Mouse (Mus musculus) left cerebral cortex, adult 8-10 months (tissue): ENCODE measurements around the gene Tmem150b. TPM values are rescaled to one million over a fixed set of nuclear protein-coding genes. Genes with fewer than 3 reads are reported as not detected.

Source experiments
- DNase-seq, 2 experiments: peaks; one replicate each; pipeline ENCODE4 v3.0.0; 2022; ENCODE audit warnings: low spot score in 2 of 2
- total RNA-seq, 4 experiments: library from RNA; stranded (reverse); gene quantifications; 2 replicates each; pipeline ENCODE4 v1.2.4; 2022

Gene Tmem150b
- total RNA-seq, 4 experiments from 2014 or later: 0.16 to 0.21 TPM; not detected in 2

DNA sequence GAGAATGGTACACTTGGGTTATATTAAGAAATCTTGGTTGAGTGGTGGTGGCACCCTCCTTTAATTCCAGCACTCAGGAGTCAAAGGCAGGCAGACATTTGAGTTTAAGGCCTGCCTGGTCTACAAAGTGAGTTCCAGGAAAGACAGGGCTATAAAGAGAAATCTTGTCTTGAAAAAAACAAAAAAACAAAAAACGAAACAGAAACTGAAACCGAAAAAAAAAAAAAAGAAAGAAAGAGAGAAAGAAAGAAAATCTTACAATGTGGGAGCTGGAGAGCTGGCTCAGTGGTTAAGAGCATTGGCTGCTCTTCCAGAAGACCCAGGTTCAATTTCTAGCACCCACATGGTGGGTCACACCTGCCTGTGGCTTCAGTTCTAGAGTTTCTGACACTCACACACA, 61.3 kb downstream of the Tmem150b start:
- DNase-seq: no peak

- no peak for DNase-seq
These were observed 61.9 kb downstream of the Tmem150b start for GRCm38 (mm10) chr7:4663179-4663578.

GRCm38 (mm10) chr7:4659911-4660443, 65.1 kb downstream of the Tmem150b start:
- DNase-seq: no peak

DNA sequence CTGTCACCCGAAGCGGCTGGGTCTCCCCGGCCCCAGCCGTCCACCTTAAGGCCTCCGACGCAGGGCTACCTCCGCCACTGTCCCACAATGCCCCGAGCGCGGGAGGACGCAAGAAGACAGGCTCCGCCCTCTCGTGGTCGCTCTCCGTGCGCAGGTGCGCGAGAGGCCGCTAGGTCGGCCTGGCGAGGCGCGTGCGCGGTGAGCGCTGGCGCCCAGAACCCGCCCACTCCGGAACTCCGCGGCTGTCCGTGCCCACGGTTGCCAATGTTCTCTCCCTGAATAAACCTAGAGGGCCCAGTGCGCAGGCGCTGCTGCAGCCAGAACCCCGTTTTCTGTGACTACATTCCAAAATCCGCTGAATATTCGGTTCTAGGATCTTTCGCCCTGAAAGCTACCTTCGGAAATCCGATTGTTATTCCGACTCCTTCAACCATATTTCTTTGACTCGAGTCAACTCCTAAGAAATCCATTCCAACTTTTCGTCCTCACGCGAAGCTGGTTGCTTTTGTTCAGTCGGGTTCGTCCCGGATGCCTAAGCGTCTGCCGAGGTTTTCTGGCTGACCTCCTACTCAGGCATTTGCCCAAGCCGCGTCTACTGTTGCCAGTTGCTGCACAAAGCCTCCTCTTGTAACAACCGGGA, 66.0 kb downstream of the Tmem150b start, which contains the start of gene Ppp6r1:
TSS of gene Ppp6r1 (minus strand) at position 108 of the 640 bp plus-strand sequence.
- peak; percentile 91 to 97 for DNase-seq

- DNase-seq: no peak
These were observed 66.7 kb downstream of the Tmem150b start for GRCm38 (mm10) chr7:4658128-4658907.

DNA sequence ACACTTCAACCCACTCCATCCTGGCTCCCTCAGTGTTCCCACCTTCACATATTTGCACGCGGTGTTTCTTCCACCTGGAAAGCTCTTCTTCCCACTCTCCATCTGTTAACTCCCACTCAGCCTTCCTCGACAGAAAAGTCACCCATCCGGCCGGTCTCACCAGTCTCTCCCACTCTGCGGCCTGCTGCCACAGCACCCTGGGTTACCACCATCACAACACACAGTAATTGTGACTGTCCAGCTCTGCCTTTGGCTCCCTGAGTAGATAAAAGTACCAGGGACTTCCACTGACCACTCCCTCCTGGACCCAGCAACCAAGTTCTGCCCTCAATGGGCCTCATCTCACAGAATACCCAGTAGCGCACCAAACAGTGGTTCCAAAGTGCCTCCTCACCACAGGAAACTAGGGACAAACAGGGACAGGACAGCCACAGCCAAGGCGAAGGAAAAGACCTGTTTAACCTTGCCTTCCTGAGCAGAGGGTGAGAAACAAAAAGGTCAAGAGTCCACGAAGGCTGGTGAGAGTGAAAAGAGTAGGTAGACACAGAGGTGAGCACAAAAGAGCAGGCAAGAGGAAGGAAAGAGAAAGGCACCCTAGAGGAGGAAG, 67.4 kb downstream of the Tmem150b start:
- peak in 1 of 2 experiments; percentile 65 for DNase-seq

Other genes with a start within 250 kb of the Tmem150b start
- 100 to 1,000 TPM; 142 to 158 (median 151) TPM for gene Ppp1r12c, start 223.6 kb downstream of the Tmem150b start, total RNA-seq
- 10 to 100 TPM in 1 of 4 experiments, 1 to 10 TPM in 3; 7.5 to 10.9 (median 8.2) TPM for gene Tnnt1, start 208.9 kb downstream of the Tmem150b start, total RNA-seq
- 1 to 10 TPM; 1.9 to 4.5 (median 4.1) TPM for gene Tnni3, start 201.0 kb downstream of the Tmem150b start, total RNA-seq
- gene Dnaaf3, start 192.8 kb downstream of the Tmem150b start, total RNA-seq: under 1 TPM; 0.22 to 0.79 (median 0.30) TPM
- gene Syt5, start 177.7 kb downstream of the Tmem150b start, total RNA-seq: 100 to 1,000 TPM; 251 to 286 (median 266) TPM
- gene Ptprh, start 121.2 kb downstream of the Tmem150b start, total RNA-seq: 1 to 10 TPM in 3 of 4 experiments, under 1 TPM in 1; 0.79 to 1.7 (median 1.3) TPM
- gene Tmem86b, start 93.8 kb downstream of the Tmem150b start, total RNA-seq: 10 to 100 TPM in 3 of 4 experiments, 1 to 10 TPM in 1; 9.1 to 12.5 (median 12.2) TPM
- gene Ppp6r1, start 66.2 kb downstream of the Tmem150b start, total RNA-seq: 100 to 1,000 TPM; 118 to 128 (median 127) TPM
- gene Hspbp1, start 40.2 kb downstream of the Tmem150b start, total RNA-seq: 10 to 100 TPM; 83.7 to 95.5 (median 89.4) TPM
- 100 to 1,000 TPM; 377 to 435 (median 401) TPM for gene Brsk1, start 34.6 kb downstream of the Tmem150b start, total RNA-seq
- gene Kmt5c, start 14.9 kb upstream of the Tmem150b start, total RNA-seq: 10 to 100 TPM; 22.0 to 31.3 (median 25.3) TPM
- 1 to 10 TPM; 5.1 to 8.7 (median 6.8) TPM for gene Cox6b2, start 27.8 kb upstream of the Tmem150b start, total RNA-seq
- gene Fam71e2, start 46.1 kb upstream of the Tmem150b start, total RNA-seq: not detected
- gene Il11, start 57.6 kb upstream of the Tmem150b start, total RNA-seq: under 1 TPM; 0.26 to 0.70 (median 0.39) TPM
- gene Tmem190, start 57.7 kb upstream of the Tmem150b start, total RNA-seq: not detected
- 1 to 10 TPM; 3.0 to 4.2 (median 3.1) TPM for gene Tmem238, start 64.4 kb upstream of the Tmem150b start, total RNA-seq
- 100 to 1,000 TPM; 329 to 537 (median 413) TPM for gene Rpl28, start 67.6 kb upstream of the Tmem150b start, total RNA-seq
- gene Ube2s, start 87.3 kb upstream of the Tmem150b start, total RNA-seq: 100 to 1,000 TPM; 103 to 130 (median 112) TPM
- 100 to 1,000 TPM; 105 to 117 (median 110) TPM for gene Shisa7, start 119.4 kb upstream of the Tmem150b start, total RNA-seq
- gene Isoc2b, start 145.0 kb upstream of the Tmem150b start, total RNA-seq: 1 to 10 TPM; 8.3 to 10.0 (median 9.1) TPM
- 10 to 100 TPM; 16.1 to 17.7 (median 17.1) TPM for gene Isoc2a, start 151.9 kb upstream of the Tmem150b start, total RNA-seq
- under 1 TPM in 3 of 4 experiments, not detected in 1; 0.48 to 0.65 (median 0.51) TPM for gene Gm36210, start 181.3 kb upstream of the Tmem150b start, total RNA-seq
- gene Zfp628, start 190.0 kb upstream of the Tmem150b start, total RNA-seq: 10 to 100 TPM; 14.7 to 16.8 (median 15.5) TPM
- 100 to 1,000 TPM in 1 of 4 experiments, 10 to 100 TPM in 3; 94.7 to 100 (median 95.8) TPM for gene Nat14, start 196.8 kb upstream of the Tmem150b start, total RNA-seq
- 1 to 10 TPM; 2.1 to 3.5 (median 2.6) TPM for gene Ssc5d, start 200.5 kb upstream of the Tmem150b start, total RNA-seq
- under 1 TPM; 0.16 to 0.68 (median 0.26) TPM for gene Sbk2, start 239.2 kb upstream of the Tmem150b start, total RNA-seq
- 1 to 10 TPM in 3 of 4 experiments, under 1 TPM in 1; 0.88 to 1.3 (median 1.1) TPM for gene Sbk3, start 245.9 kb upstream of the Tmem150b start, total RNA-seq